Mouse (Mus musculus): ENCODE measurements around the gene Hax1.

Hax1 gene

GRCm38 (mm10) chr3:89998612-89999054, at the start of gene Hax1:
Gene Hax1 (minus strand): TSS chr3:89998780.
- peak; percentile 90 for DNase-seq (ENCODE audit: low spot score)

- DNase-seq (ENCODE audit: low spot score) = no peak
Measured at GRCm38 (mm10) chr3:90036263-90036662, 37.7 kb upstream of the Hax1 start.

DNA sequence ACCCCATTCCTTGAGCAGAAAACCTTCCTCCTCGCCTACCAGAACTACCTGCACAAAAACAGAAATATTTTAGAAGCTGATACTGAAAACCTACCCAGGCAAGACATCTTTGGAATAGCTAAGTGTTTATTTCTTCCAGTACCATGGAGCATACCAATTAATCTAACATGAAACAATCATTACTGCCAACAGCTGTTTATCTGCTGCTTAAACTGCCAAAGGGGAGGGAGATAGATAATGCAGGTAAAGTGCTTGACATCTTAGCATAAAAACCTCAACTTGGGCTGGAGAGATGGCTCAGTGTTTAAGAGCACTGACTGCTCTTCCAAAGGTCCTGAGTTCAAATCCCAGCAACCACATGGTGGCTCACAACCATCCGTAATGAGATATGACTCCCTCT, 36.1 kb upstream of the Hax1 start:
- DNase-seq (ENCODE audit: low spot score) = no peak

GRCm38 (mm10) chr3:90016626-90017025, 18.0 kb upstream of the Hax1 start:
- no peak for DNase-seq (ENCODE audit: low spot score)

GRCm38 (mm10) chr3:90010291-90010690, 11.7 kb upstream of the Hax1 start:
- no peak for DNase-seq (ENCODE audit: low spot score)

DNA sequence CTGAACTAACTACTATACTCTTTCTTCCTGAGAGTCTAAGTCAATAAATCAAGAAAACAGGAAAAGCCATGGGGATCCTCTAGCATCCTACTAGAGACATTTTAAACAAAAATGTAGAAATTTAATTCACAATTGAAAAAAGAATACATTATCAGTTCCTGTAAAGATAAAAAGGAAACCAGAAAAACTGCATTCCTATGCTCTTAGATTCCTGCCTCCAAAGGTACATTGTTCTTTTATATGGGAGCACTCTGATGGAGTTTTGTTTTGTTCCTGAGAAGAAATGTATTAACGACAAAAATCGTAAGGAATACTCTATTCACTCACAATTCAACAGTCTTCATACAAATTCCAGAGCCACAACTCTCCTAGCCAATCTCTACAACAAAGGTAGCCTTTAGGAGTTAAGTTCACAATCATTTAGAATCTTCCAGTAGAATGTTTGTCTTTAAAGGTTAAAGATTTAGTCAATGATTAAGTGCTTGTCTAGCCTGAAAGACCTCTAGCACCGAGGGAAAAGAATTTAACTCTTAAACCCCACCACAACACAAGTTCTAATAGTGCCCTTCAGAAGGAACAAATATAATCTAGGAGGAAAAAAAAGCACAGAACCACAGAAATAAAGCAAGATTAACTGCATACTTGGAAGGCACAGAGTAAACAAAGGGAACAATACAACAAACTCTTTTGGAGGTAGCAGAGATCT, 5.7 kb upstream of the Hax1 start:
- DNase-seq (ENCODE audit: low spot score) = no peak

DNA sequence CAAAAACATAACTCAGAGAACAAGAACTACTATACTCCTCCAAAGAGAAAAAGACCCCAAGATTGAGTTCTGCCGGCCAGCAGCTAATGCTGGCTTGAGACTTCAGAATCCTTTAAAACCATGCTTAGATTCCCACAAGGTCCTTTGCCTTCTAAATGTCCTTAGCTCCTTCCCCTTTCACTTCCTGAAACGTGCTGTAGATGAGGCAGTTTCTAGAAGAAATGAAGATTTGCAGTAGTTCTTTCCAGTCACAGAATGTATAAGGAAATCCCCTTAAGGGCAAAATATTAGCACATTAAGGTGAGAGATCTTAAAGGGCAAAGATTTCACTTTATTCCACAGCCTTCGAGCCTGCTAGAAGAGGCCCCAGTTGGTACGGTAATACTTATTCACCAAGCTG, 1.2 kb upstream of the Hax1 start:
- DNase-seq (ENCODE audit: low spot score) = no peak

DNA sequence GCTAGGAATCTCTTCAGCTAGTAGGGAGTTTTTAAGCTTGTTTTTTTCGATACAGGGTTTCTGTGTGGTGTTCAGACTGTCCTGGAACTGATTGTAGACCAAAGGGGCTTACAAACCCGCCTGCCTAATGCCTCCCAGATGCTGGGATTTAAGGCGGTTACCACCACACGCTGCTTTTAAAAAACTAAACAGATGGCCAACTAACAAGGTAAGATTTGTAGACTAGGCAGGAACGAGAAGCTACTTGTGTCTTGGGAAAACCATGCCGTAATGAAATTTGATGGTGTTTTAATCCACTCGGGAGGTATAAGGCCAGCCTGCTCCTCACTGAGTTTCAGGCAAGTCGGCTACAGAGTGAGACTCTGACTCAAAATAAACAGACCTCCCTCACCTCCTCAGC, 510 bp upstream of the Hax1 start:
- no peak for DNase-seq (ENCODE audit: low spot score)

DNA sequence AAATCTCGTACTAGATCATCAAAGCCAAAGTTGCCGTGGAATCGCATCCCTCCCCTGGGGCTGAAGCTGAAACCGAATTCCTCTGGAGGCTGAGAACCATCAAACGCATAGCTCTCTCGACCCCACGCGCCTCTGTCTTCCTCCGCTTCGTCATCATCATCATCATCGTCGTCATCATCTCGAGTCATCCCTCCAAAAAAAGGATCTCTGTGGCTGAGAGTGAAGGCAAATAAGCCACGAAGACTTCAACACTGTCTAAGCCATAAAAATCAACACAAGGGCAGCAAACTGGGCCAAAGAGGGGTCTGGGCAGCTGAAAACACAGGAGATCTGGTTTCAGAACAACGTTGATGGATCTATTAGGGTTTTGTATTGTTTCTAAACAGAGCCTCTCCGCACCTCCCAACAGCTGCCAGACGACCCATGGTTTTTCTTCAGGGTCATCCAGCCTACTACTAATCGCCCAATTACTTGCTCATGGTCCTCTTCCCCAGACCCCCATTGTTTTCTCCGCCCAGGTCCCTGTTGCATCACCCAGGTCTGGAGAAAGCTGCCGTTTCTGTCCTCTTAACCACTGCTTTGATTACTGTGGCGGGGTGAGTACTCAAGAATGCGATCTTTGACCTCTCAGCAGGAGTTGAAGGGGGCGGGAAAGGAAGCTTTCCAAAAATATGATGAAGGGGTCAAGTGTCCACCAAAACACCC, 637 bp downstream of the Hax1 start:
- DNase-seq (ENCODE audit: low spot score) = no peak

DNA sequence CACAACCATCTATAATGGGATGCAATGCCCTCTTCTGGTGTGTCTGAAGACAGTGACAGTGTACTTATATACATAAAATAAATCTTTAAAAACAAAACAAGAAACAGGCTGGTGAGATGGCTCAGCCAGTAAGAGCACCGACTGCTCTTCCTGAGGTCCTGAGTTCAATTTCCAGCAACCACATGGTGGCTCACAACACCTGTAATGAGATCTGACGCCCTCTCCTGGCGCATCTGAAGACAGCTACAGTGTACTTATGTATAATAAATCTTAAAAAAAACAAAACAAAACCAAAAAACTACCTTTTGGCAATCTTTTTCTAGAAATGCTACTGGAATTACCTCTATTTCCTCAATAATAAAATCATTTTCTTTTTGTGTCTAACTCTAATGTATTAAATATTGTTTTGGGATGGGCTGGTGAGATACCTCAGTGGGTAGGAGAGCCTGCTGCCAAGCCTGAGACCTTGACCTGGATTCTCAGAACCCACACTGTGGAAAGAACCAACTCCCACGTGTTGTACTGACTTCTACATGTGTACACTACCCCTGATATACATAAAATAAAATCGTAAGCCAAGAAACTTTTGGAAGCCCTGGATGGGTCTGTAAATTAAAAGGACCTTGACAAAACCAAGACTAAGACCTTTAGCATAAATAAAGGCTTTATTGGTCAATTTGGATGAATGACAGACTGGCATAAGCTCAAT, 3.6 kb downstream of the Hax1 start:
- no peak for DNase-seq (ENCODE audit: low spot score)

DNA sequence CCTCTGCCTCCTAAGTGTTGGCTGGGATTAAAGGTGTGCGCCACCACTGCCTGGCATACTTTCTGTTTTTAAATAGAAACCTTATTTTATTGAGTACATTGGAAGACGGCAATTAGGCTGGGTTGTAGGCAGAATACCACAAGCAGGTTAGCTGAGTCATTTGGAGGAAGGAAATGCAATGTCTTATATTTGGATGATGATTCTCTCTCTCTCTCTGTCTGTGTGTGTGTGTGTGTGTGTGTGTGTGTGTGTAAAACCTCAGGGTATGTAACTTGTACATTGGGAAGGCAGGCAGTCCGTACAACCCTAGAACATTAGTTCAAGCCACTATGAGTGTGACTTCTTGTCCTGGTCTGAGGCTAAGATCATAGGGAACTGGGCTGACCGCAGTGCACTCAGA, 10.8 kb downstream of the Hax1 start:
- no peak for DNase-seq (ENCODE audit: low spot score)

DNA sequence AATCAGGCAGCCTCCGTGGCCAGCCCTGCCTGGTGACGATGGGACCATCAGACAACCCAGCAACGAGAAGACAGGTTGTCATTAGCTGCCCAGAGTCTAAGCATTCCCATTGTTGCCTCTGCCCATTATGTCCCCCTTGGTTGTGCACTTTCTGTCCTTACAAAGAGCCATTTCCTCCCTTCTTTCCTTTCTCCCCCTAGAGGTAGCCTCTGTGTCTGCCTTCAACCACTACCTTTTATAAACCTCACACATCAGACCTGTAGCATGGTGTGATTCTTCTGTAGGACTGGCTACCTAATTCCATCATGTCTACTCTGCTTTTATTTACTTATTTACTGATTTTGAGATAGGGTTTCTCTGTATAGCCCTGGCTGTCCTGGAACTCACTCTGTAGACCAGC, 11.4 kb downstream of the Hax1 start:
- no peak for DNase-seq (ENCODE audit: low spot score)

- no peak for DNase-seq (ENCODE audit: low spot score)
Measured at GRCm38 (mm10) chr3:89982426-89982825, 16.2 kb downstream of the Hax1 start.

DNA sequence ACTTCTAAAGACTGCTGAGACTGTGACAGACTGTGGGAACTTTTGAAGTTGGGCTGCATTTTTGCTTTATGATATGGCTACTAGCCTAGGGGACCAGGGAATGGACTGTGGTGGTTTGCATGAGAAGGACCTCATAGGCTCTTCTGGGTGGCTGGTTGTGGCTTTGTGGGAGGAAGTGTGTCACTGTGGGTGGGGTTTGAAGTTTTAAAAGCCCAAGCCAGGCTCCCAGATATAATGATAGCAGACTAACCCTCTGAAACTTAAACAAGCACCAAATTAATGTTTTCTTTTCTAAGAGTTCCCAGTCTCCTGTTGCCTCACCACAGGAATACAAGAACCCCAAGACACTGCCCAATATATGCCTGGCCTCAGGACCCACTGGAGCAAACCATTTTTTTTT, 21.7 kb downstream of the Hax1 start:
- no peak for DNase-seq (ENCODE audit: low spot score)

DNA sequence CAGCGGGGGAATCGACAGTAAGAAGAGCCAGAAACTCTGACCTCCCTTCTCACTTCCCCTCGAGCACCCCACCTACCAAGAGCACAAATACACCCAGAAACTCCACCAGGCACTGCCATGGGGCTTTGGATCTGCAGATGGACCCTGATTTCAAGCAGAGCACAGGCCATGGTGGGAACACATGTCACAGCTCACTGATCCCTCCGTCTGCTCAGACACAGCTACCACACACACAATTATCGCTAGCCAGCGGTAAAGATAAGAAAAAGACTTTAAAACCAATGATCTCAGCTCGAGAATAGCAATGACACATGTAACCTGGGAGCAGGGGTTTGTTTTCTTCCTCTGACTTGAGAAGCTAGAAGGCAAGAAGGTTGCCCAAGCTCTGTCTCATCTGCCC, 30.1 kb downstream of the Hax1 start:
- no peak for DNase-seq (ENCODE audit: low spot score)

DNA sequence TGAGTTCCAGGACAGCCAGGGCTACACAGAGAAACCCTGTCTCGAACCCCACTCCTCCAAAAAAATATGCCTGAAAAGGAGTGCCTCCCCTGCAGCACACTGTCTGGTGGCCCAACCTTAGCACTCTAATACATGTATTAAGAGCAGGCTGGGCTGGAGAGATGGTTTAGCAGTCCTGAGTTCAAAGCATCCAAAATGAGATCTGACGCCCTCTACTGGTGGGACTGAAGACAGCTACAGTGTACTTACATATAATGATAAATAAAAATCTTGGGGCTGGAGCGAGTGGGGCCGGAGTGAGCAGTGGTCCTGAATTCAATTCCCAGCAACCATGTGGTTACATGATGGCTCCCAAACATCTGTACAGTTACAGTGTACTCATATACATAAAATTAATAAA, 31.6 kb downstream of the Hax1 start:
- DNase-seq (ENCODE audit: low spot score) = no peak

- no peak for DNase-seq (ENCODE audit: low spot score)
Measured at GRCm38 (mm10) chr3:89965972-89966371, 32.6 kb downstream of the Hax1 start.

GRCm38 (mm10) chr3:89965557-89965956, 33.0 kb downstream of the Hax1 start:
- no peak for DNase-seq (ENCODE audit: low spot score)

DNA sequence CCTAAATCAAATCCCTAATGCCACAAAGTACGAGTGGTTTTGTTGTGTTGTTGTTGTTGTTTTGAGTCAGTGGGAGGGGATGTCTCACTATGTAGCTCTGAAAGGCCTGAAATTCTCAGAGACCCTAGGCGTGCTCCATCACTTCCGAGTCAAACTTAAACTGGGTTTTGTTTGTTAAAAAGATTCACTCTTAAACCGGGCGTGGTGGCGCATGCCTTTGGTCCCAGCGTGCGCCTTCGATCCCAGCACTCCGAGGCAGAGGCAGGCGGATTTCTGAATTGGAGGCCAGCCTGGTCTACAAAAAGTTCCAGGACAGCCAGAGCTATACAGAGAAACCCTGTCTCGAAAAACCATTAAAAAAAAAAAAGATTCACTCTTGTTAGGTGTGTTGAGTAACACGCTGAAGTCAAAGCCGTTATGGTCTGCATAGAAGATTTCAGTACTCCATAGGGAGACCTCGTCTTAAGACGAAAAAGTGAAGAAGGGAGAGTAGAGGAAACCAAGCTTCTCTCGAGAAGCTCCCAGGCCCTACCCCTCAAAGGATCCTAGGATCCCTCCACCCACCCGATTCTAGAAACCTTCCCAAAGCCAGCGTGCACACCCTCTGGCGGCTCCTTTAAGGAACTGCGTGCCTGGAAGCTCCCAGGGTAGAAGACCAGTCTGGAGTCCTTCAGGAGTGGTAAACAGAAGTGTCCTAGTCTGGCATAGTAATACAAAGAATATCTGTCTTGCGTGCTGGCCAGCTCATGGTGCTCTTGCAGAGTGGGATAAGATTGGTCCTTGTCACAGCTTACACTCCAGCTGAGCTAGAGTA, 34.4 kb downstream of the Hax1 start:
- DNase-seq (ENCODE audit: low spot score) = peak; percentile 69

GRCm38 (mm10) chr3:89963221-89963763, 35.3 kb downstream of the Hax1 start, which contains the start of gene Atp8b2:
Gene Atp8b2 (minus strand): TSS chr3:89963508.
- DNase-seq (ENCODE audit: low spot score) = peak; percentile 72

DNA sequence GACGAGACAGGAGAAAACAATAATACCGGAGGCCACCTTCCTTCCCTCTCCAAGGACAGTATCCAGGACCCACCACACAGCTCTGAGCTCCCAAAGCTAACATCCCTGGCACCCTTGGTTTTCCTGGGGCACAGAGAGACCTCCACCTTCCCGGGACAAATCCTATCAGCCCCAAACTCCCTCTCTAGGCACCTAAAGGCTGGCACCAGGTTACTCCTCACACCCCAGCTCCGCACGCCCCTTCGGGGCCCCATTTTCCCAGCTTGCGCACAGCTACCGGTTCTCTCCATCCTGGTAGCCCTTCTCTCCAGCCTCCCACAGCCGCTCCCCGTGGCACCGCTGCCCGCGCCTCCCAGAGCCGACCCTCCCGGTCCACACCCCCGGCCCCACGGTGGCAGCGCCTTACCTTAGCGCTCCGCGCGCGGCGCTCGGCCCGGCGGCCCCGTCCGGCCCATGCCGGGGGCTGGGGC, 35.8 kb downstream of the Hax1 start:
- no peak for DNase-seq (ENCODE audit: low spot score)
